Mouse (Mus musculus) right cerebral cortex, postnatal 4 days (tissue): Measurements from ENCODE around the gene C87499.
A peak's percentile ranks its signal among the peaks of the same experiment; 100 is the strongest.

Experiments used
- DNase-seq: peaks from one replicate; pipeline ENCODE4 v3.0.0-alpha.2; 2022

The C87499 gene

GRCm38 (mm10) chr4:88634311-88634710 lies at the start of gene C87499:
Gene C87499 (minus strand): TSS chr4:88634411.
- no peak for DNase-seq

- DNase-seq: no peak
Observed at GRCm38 (mm10) chr4:88683812-88684211, 49.6 kb upstream of the C87499 start, which contains the start of gene Ifna2. Gene Ifna2 (minus strand): TSS chr4:88683912.

GRCm38 (mm10) chr4:88681353-88681752 lies 47.1 kb upstream of the C87499 start:
- DNase-seq: no peak

- peak; percentile 10 for DNase-seq
Observed at GRCm38 (mm10) chr4:88680362-88680761, 46.2 kb upstream of the C87499 start.

- no peak for DNase-seq
Observed at GRCm38 (mm10) chr4:88676824-88677223, 42.6 kb upstream of the C87499 start, which contains the start of gene Ifna16. Gene Ifna16 (minus strand): TSS chr4:88676924.

GRCm38 (mm10) chr4:88655461-88655860 lies 21.2 kb upstream of the C87499 start:
- no peak for DNase-seq

GRCm38 (mm10) chr4:88653644-88654043 lies 19.4 kb upstream of the C87499 start:
- no peak for DNase-seq

GRCm38 (mm10) chr4:88644359-88644758 lies 10.1 kb upstream of the C87499 start, which contains the start of gene Ifna13:
Gene Ifna13 (minus strand): TSS chr4:88644459.
- no peak for DNase-seq

GRCm38 (mm10) chr4:88642526-88642925 lies 8.3 kb upstream of the C87499 start:
- no peak for DNase-seq

- DNase-seq: peak; percentile 98
Observed at GRCm38 (mm10) chr4:88641077-88641831, 7.0 kb upstream of the C87499 start.

- no peak for DNase-seq
Observed at GRCm38 (mm10) chr4:88640704-88641076, 6.5 kb upstream of the C87499 start.

GRCm38 (mm10) chr4:88603276-88603675 lies 30.9 kb downstream of the C87499 start, which contains the start of gene Ifna12:
Gene Ifna12 (minus strand): TSS chr4:88603376.
- DNase-seq: no peak

GRCm38 (mm10) chr4:88592285-88592684 lies 41.9 kb downstream of the C87499 start, which contains the start of gene Ifna9:
Gene Ifna9 (minus strand): TSS chr4:88592385.
- DNase-seq: no peak
